Mouse (Mus musculus) neural tube, embryonic 12.5 days (tissue): ENCODE results near the gene Wipf1. TPM values are rescaled to one million over a fixed set of nuclear protein-coding genes. Genes with fewer than 3 reads are reported as not detected.

Experiments used
- ATAC-seq: fragments of 200-750 bp; cut with Nextera tagmentation; 2 replicates; pipeline ENCODE4 v1.8.0; 2017; ENCODE audit warnings: low read depth, mild to moderate bottlenecking, moderate TSS enrichment, moderate library complexity; ENCODE audit not compliant: low FRiP score
- H3K27ac ChIP-seq: fragments of 300-500 bp; sonication (generic); 2 replicates; pipeline ENCODE4 v1.5.1; 2016
- H3K27me3 ChIP-seq: fragments of 300-500 bp; sonication (generic); replicated peaks from 2 replicates; pipeline ENCODE4 v1.6.1; 2016; ENCODE audit warnings: mild to moderate bottlenecking
- H3K36me3 ChIP-seq: fragments of 300-500 bp; sonication (generic); 2 replicates; pipeline ENCODE4 v1.6.1; 2016; ENCODE audit warnings: mild to moderate bottlenecking
- H3K4me1 ChIP-seq: fragments of 300-500 bp; sonication (generic); 2 replicates; pipeline ENCODE4 v1.6.1; 2016
- H3K4me2 ChIP-seq: fragments of 300-500 bp; sonication (generic); replicated peaks from 2 replicates; pipeline ENCODE4 v1.6.1; 2016; ENCODE audit warnings: mild to moderate bottlenecking
- H3K4me3 ChIP-seq: fragments of 300-500 bp; sonication (generic); 2 replicates; pipeline ENCODE4 v1.5.1; 2016
- H3K9ac ChIP-seq: fragments of 300-500 bp; sonication (generic); 2 replicates; pipeline ENCODE4 v1.6.1; 2016; ENCODE audit warnings: mild to moderate bottlenecking
- H3K9me3 ChIP-seq: fragments of 300-500 bp; sonication (generic); 2 replicates; pipeline ENCODE4 v1.6.1; 2016; ENCODE audit warnings: mild to moderate bottlenecking
- WGBS: fragments of 180-500 bp; shearing (Covaris S2); methylation state at CpG from one replicate; pipeline ENCODE4 v1.1.7; 2016; 5-methylcytosine and 5-hydroxymethylcytosine counted together
- polyA plus RNA-seq: library from polyadenylated mRNA; unstranded; fragments of >200 nt; fragmentation: Nextera tagmentation; extraction: Ambion mirVana; gene quantifications from 2 replicates; pipeline ENCODE4 v1.2.1, GENCODE M21; 2016

The Wipf1 gene
- polyA plus RNA-seq, 1 experiment from 2014 or later, result 5.8 TPM

DNA sequence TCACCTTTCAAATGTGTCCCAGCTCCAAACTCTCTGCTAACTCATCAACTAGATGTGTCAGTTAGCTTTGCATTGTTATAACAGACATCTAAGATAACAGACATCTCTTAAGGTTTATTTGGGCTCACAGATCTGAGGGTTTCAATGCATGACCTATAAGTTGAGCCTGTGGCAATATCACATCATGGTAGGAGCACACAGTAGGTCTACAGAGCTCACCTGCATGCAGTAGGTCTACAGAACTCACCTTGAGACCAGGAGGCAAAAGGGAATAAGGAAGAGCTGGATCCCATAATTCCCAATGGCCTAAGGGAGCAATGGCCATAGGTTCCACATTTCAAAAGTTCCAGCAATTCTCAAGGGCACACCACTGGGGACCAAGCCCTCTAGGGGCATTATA lies 31.2 kb downstream of the Wipf1 start:
- Histone ChIP-seq H3K4me1 (peaks cover 11% of the 10 kb centered on the region; the same call in 1 of the 2 replicates), H3K4me2 (no peak overlapping the region), H3K9me3 (no peaks in the 10 kb centered on the region), H3K4me3 (no peak overlapping the region), H3K27me3 (no peaks in the 10 kb centered on the region), H3K36me3 (no peaks in the 10 kb centered on the region), H3K27ac (no peak overlapping the region), H3K9ac (no peak overlapping the region)
- ATAC-seq, result no peak

DNA sequence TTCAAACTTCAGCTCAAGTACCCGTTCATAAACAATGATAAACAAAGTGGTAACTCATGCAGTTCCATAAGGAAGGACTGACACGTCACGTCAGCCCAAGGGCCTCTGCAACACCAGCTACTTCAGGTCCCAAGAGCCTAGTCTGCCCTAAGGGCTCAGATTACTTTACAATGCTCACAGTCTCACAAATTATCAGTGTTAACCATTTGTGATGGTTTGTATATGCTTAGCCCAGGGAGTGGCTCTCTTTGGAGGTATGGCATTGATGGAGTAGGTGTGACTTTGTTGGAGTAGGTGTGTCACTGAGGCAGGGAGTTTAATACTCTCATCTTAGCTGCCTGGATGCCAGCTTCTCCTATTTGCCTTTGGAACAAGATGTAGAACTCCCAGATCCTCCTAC lies 32.0 kb downstream of the Wipf1 start:
- Histone ChIP-seq H3K4me2 (no peak overlapping the region), H3K4me3 (no peak overlapping the region), H3K9ac (no peak overlapping the region), H3K9me3 (no peaks in the 10 kb centered on the region), H3K4me1 (peaks cover 11% of the 10 kb centered on the region; the same call in 1 of the 2 replicates), H3K27ac (no peak overlapping the region), H3K36me3 (no peaks in the 10 kb centered on the region), H3K27me3 (no peaks in the 10 kb centered on the region)
- no peak for ATAC-seq
- WGBS, result 73% methylated on average over 3 of the region's 3 CpGs

DNA sequence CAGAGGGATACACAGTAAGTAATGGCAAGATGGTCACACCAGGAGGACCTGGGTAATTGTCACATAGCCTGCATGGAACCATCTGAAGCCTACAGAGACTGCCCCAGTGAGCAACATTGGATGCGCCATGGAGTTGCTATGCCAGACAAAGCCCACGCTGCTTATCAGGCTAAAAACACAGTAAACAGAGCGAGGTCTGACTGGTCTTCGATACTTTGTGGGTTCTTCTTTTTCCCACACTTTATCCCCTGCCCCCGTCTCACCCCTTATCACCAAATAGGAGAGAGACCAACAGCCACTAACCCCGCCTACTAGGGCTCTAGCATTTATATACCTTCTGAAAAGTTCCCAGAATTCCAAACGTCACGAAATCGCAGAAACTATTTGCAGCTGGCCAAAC lies 32.6 kb downstream of the Wipf1 start:
- Histone ChIP-seq H3K9ac (no peak overlapping the region), H3K36me3 (no peaks in the 10 kb centered on the region), H3K4me3 (no peak overlapping the region), H3K4me1 (peaks cover 11% of the 10 kb centered on the region; the same call in 1 of the 2 replicates), H3K4me2 (no peak overlapping the region), H3K9me3 (no peaks in the 10 kb centered on the region), H3K27me3 (no peaks in the 10 kb centered on the region), H3K27ac (no peak overlapping the region)
- no peak for ATAC-seq
- 96% methylated on average over 9 of the region's 9 CpGs for WGBS

DNA sequence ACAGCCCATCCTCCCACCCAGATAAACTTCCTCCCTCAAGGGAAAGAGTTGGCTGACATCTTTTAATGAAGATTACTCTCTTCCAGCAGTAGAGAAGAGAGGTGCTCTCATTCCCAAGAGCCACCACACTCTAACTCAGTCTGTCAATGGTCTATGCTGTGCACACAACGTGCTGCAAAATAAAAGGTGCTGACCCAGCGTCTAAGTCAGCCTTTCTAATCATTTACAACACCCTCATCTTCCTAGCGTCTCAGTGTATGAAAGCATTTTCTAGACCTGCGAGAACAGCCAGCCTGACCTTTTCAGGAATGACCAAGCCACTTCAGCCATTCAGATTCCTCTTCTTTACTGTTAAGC lies 33.2 kb downstream of the Wipf1 start:
- H3K9me3 ChIP-seq, result no peaks in the 10 kb centered on the region
- H3K4me2 ChIP-seq, result no peak overlapping the region
- peaks cover 14% of the 10 kb centered on the region; the same call in 1 of the 2 replicates for H3K4me1 ChIP-seq
- no peak overlapping the region for H3K9ac ChIP-seq
- no peak for ATAC-seq
- no peak overlapping the region for H3K27ac ChIP-seq
- H3K27me3 ChIP-seq, result no peaks in the 10 kb centered on the region
- H3K4me3 ChIP-seq, result no peak overlapping the region
- WGBS, result 62% methylated on average over 4 of the region's 4 CpGs
- no peaks in the 10 kb centered on the region for H3K36me3 ChIP-seq

DNA sequence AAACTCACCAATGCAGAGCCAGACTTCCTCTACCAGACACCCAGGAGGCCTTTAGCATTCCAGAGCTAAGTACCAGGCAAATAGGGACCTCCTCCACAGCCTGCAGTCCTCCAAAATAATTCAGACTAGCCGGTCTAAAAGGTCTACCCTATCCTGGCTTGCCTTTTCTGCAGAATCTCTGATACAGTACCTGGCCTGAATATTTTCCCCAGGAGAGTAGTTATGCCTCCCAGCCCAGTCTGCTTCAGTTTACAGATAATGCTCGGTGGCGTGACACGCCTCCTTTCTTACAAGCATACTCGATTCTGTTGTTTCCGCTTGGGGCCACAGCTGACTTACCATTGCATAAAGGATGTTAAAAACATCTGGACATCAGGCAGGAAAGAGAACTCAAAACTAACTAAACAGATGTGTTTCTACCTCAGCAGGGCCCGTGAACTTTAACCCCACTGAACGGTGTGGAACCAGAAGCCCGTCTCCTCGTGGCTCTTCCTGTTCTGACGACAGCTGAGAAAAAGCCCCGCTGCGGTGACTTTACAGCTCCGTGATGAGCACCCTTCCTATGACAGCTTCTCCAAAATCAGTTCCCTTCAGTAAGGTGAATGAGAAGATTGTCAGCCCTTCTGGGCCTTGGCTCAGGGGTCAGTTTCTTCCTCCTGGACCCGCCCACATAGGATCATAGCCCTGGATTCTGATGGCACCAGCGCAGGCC lies 33.8 kb downstream of the Wipf1 start:
- WGBS, result 63% methylated on average over 16 of the region's 16 CpGs

DNA sequence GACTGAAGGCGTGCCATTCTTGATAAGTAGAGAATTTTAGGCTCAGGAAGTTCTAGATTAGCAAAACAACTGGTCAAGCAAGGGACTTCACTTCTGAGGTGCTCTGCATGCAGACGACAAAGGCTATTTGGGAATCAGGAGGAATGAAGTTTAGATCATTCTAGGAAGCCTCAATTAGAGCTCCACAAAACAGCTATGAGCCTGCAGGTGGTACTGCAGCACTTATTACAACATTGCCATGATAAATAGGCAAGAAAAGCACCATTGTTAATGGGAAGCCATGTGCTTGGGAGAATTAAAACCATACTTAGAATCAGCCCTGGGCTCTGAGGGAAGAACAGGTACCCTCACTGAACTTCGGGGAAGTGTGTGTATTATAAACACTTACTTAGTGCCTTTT lies 36.0 kb downstream of the Wipf1 start:
- no peaks in the 10 kb centered on the region for H3K9me3 ChIP-seq
- no peak overlapping the region for H3K4me3 ChIP-seq
- no peak for ATAC-seq
- H3K4me2 ChIP-seq, result no peak overlapping the region
- H3K27me3 ChIP-seq, result no peaks in the 10 kb centered on the region
- H3K36me3 ChIP-seq, result no peaks in the 10 kb centered on the region
- H3K9ac ChIP-seq, result no peak overlapping the region
- H3K4me1 ChIP-seq, result peaks cover 14% of the 10 kb centered on the region; the same call in 1 of the 2 replicates
- no peak overlapping the region for H3K27ac ChIP-seq
- WGBS, result 82% methylated on average over 3 of the region's 3 CpGs

More for the DNA sequence above, 33.8 kb downstream of the Wipf1 start:
- Histone ChIP-seq H3K4me2 (no peak overlapping the region), H3K36me3 (no peaks in the 10 kb centered on the region), H3K27ac (no peak overlapping the region), H3K4me1 (peaks cover 14% of the 10 kb centered on the region; the same call in 1 of the 2 replicates), H3K4me3 (no peak overlapping the region), H3K9me3 (no peaks in the 10 kb centered on the region), H3K9ac (no peak overlapping the region), H3K27me3 (no peaks in the 10 kb centered on the region)
- ATAC-seq, result no peak

DNA sequence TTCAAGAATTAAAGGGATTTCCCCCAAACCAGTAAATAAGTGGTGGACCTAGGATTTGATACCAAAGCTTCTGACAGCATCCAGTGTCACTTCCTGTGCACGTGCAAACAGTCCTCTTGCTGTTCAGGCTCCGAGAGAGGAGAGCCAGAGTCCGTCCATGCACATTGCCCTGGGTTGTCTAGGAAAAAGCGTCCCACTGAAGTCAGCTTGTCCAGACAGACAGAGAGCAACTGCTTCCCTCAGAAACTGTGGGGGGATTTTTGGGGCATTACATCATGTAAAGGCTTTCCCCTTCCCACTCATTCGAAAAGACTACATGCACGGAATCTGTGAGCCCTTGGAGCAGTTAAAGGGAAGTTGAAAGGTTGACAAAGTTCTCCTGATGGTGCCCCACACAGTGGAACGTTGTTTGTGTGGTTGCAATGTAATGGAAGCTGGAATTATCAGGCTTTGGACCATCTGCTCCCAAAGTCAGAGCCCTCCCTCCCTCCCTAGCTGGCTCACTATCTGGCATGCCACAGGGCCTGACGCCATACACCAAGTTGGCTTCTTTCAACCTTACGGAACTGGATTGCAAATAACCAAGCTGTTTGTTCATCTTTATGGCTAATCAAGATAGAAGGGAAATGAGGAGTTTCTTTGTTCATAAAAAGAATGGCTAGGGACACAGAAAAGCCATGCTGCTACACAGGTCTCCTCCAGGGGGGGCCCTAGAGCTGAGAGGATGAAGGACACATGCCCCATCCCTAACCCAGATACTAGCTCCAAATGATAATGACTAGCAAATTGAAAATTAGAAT lies 37.9 kb downstream of the Wipf1 start:
- no peaks in the 10 kb centered on the region for H3K9me3 ChIP-seq
- no peak for ATAC-seq
- no peak overlapping the region for H3K9ac ChIP-seq
- WGBS, result 59% methylated on average over 9 of the region's 9 CpGs
- peaks cover 14% of the 10 kb centered on the region; the same call in 1 of the 2 replicates for H3K4me1 ChIP-seq
- H3K4me2 ChIP-seq, result no peak overlapping the region
- no peaks in the 10 kb centered on the region for H3K27me3 ChIP-seq
- H3K27ac ChIP-seq, result 0 out of 2 replicates have a peak overlapping the region, but pooled peaks have one; percentile 15
- no peaks in the 10 kb centered on the region for H3K36me3 ChIP-seq
- no peak overlapping the region for H3K4me3 ChIP-seq

DNA sequence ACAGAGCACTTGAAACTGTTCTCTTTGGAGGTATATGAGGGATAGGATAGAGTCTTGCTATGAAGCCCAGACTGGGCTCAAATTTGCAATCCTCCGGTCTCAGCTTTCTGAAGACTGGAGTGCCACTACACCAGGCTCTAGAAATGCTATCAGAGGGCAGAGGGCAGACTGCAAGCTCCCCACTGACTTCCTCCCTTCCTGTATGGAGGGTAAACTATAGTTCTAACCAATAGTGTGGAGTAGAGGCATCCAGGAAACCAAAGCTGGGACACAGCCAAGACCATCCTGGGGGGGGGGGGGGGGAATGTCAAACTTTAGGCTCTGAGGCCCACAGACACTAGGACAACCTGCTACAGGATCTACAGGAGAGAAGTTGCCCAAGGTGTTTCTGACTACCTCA lies 39.1 kb downstream of the Wipf1 start:
- 91% methylated on average over 1 of the region's 1 CpGs for WGBS
- ATAC-seq, result no peak
- Histone ChIP-seq H3K27ac (no peak overlapping the region), H3K27me3 (no peaks in the 10 kb centered on the region), H3K9me3 (no peaks in the 10 kb centered on the region), H3K9ac (no peak overlapping the region), H3K4me3 (no peak overlapping the region), H3K4me1 (peaks cover 4% of the 10 kb centered on the region; the same call in 1 of the 2 replicates), H3K4me2 (no peak overlapping the region), H3K36me3 (no peaks in the 10 kb centered on the region)

DNA sequence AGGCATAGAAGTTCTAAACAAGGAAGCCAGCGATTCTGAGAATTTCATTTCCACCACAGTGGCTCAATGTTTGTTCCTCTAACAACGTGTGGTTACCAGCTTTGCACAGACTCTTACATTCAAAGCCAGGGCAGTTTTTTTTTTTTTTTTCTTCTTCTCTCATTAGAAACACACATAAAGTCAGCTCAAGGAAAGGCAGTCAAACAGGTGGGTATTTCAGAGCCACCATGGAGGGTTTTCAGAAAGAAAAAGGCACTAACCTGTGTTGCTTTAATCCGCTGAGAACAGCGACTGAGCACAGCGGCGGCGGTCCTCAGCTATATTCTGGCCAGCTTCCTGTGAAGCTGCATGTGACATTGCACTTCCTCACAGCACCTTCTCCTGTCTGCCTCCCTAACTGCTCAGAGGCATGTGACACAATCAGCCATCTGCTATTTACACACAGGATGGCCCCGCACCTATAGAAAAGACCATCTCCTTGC lies 43.4 kb downstream of the Wipf1 start:
- H3K4me1 ChIP-seq, result peaks cover 7% of the 10 kb centered on the region; the same call in 1 of the 2 replicates
- no peak overlapping the region for H3K9ac ChIP-seq
- no peak overlapping the region for H3K4me3 ChIP-seq
- no peak for ATAC-seq
- H3K9me3 ChIP-seq, result no peaks in the 10 kb centered on the region
- H3K4me2 ChIP-seq, result no peak overlapping the region
- WGBS, result 88% methylated on average over 8 of the region's 8 CpGs
- H3K27ac ChIP-seq, result no peak overlapping the region
- H3K27me3 ChIP-seq, result no peaks in the 10 kb centered on the region
- no peaks in the 10 kb centered on the region for H3K36me3 ChIP-seq

DNA sequence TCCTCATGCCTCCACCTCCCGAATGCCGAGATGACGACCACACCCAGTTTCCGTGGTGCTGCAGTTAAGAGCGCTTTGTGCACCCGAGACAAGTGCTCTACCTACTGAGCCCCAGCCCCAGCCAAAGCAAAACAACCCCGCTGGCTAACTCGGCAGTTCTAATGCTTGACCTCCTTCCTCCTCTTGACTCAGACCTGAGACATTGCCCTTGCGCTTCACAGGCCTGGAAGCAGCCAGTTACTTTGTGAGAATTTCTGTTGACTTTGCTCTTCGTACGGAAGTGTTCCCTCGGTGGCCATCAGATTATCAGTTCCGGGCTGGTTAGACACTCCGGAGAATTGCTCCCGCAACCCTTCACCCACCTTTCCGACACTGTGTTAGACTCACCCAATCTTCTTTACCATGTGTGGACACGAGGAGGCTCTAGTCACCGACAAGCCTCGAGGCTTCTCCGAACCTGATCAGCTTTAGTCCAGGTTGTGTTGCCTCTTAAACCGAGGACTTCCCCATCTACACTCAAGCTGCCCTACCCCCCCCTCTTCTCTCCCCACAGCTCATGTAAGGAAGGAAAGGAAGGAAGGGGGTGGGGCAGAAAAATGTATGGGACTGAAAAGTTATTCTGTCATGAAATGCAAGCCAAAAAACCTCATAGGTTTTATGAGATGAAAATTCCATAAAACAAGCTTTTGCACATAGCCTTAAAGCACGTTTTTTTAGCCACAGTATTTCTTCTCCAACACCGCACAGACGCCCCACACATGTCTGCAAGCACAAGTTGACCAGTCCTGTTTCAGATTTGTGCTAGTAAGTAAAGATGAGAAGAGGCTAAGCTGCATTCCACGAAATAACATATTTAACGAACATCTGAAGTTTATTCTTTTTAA lies 44.1 kb downstream of the Wipf1 start:
- H3K9ac ChIP-seq, result no peak overlapping the region
- no peaks in the 10 kb centered on the region for H3K36me3 ChIP-seq
- no peak overlapping the region for H3K4me2 ChIP-seq
- no peaks in the 10 kb centered on the region for H3K9me3 ChIP-seq
- no peak overlapping the region for H3K4me3 ChIP-seq
- no peak for ATAC-seq
- no peak overlapping the region for H3K27ac ChIP-seq
- no peaks in the 10 kb centered on the region for H3K27me3 ChIP-seq
- 81% methylated on average over 26 of the region's 26 CpGs for WGBS
- H3K4me1 ChIP-seq, result peaks cover 7% of the 10 kb centered on the region; the same call in 1 of the 2 replicates

DNA sequence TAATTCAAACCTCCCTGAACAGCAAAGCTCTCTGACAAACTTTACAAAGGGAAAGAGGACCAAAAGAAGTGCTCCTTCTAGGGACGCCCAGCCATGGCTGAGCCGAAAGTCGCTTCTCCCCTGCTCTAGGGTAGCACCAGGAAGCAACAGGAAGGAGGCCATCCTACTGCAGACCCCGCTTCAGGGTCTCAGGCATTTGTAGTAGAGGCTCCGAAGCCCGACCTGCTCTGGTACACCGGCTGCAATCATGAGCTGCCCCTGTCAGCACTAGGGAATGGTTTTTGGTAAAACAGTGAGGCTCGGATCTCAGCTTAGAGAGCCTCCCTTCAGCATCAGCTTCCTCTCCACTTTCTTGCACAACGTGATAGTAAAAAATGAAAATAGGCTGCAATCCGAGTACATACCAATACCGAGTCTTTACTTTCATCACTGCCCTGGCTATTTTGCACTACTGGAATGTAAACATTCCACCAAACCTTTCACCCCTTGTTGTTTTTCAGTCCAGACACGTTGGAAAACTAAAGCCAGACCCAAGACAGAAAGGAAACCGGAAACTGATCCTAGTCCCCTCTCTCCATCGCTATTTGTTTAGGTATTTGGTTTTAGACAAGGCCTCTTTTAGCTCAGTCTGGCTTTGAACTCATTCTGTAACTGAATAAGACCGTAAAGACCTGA lies 44.8 kb downstream of the Wipf1 start:
- Histone ChIP-seq H3K27me3 (no peaks in the 10 kb centered on the region), H3K9ac (no peak overlapping the region), H3K4me1 (peaks cover 7% of the 10 kb centered on the region; the same call in 1 of the 2 replicates), H3K4me3 (no peak overlapping the region), H3K4me2 (no peak overlapping the region), H3K9me3 (no peaks in the 10 kb centered on the region), H3K36me3 (no peaks in the 10 kb centered on the region), H3K27ac (no peak overlapping the region)
- no peak for ATAC-seq
- WGBS, result 67% methylated on average over 15 of the region's 15 CpGs
